Mouse (Mus musculus) stomach, embryonic 15.5 days (tissue): Measurements from ENCODE around the gene Kif2a. TPM values are rescaled to one million over a fixed set of nuclear protein-coding genes. Genes with fewer than 3 reads are reported as not detected.
A peak's percentile ranks its signal among the peaks of the same experiment; 100 is the strongest.

Experiments used
- ATAC-seq: fragments of 200-750 bp; cut with Nextera tagmentation; 2 replicates; pipeline ENCODE4 v1.8.0; 2017; ENCODE audit warnings: low read depth, moderate number of reproducible peaks, moderate TSS enrichment; ENCODE audit not compliant: insufficient read depth, low FRiP score
- H3K27ac ChIP-seq: fragments of 300-500 bp; sonication (generic); 2 replicates; pipeline ENCODE4 v1.5.1; 2015; ENCODE audit warnings: mild to moderate bottlenecking, inconsistent platforms
- H3K27me3 ChIP-seq: fragments of 300-500 bp; sonication (generic); replicated peaks from 2 replicates; pipeline ENCODE4 v1.6.1; 2015; ENCODE audit warnings: inconsistent platforms
- H3K36me3 ChIP-seq: fragments of 300-500 bp; sonication (generic); 2 replicates; pipeline ENCODE4 v1.6.1; 2015; ENCODE audit warnings: inconsistent platforms
- H3K4me1 ChIP-seq: fragments of 300-500 bp; sonication (generic); 2 replicates; pipeline ENCODE4 v1.6.1; 2015; ENCODE audit warnings: inconsistent platforms
- H3K4me2 ChIP-seq: fragments of 300-500 bp; sonication (generic); 2 replicates; pipeline ENCODE4 v1.6.1; 2015; ENCODE audit warnings: mild to moderate bottlenecking, inconsistent platforms
- H3K4me3 ChIP-seq: fragments of 300-500 bp; sonication (generic); replicated peaks from 2 replicates; pipeline ENCODE4 v1.5.1; 2015; ENCODE audit warnings: inconsistent platforms
- H3K9ac ChIP-seq: fragments of 300-500 bp; sonication (generic); 2 replicates; pipeline ENCODE4 v1.6.1; 2015; ENCODE audit warnings: inconsistent platforms
- H3K9me3 ChIP-seq: fragments of 300-500 bp; sonication (generic); 2 replicates; pipeline ENCODE4 v1.6.1; 2016; ENCODE audit warnings: inconsistent platforms
- WGBS: fragments of 180-500 bp; shearing (Covaris S2); methylation state at CpG from one replicate; pipeline ENCODE4 v1.1.7; 2015; 5-methylcytosine and 5-hydroxymethylcytosine counted together
- polyA plus RNA-seq: library from polyadenylated mRNA; unstranded; fragments of >200 nt; fragmentation: Nextera tagmentation; extraction: Ambion mirVana; gene quantifications from 2 replicates; pipeline ENCODE4 v1.2.1, GENCODE M21; 2015

Kif2a gene
- polyA plus RNA-seq, 1 experiment from 2014 or later = 21.5 TPM

GRCm38 (mm10) chr13:107039493-107039892 lies 17.6 kb upstream of the Kif2a start:
- Histone ChIP-seq H3K27ac (no peak overlapping the region), H3K4me3 (no peak overlapping the region), H3K9ac (no peak overlapping the region), H3K4me1 (no peaks in the 10 kb centered on the region), H3K36me3 (no peaks in the 10 kb centered on the region), H3K9me3 (no peaks in the 10 kb centered on the region), H3K4me2 (no peak overlapping the region), H3K27me3 (no peaks in the 10 kb centered on the region)
- 69% methylated on average over 4 of the region's 4 CpGs for WGBS
- ATAC-seq = no peak

DNA sequence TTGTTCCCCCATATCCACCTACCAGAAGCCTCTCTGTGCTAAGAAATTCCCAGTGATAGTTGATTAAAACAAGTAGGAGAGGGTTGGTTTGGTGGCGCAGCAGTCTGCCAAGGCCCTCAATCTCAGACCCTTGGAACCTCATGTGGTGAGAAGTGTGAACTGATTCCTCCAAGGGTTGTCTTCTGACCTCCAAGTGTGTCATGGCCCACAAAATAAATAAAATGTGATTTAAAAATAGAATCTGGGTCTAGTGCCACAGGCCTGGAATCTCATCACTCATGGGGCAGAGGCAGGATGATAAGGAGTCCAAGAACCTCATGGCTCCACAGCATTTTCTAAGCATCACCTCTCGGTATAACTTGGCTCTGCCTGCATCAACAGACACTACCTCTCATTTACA lies 16.4 kb upstream of the Kif2a start:
- WGBS = 87% methylated on average over 2 of the region's 2 CpGs
- ATAC-seq = no peak

DNA sequence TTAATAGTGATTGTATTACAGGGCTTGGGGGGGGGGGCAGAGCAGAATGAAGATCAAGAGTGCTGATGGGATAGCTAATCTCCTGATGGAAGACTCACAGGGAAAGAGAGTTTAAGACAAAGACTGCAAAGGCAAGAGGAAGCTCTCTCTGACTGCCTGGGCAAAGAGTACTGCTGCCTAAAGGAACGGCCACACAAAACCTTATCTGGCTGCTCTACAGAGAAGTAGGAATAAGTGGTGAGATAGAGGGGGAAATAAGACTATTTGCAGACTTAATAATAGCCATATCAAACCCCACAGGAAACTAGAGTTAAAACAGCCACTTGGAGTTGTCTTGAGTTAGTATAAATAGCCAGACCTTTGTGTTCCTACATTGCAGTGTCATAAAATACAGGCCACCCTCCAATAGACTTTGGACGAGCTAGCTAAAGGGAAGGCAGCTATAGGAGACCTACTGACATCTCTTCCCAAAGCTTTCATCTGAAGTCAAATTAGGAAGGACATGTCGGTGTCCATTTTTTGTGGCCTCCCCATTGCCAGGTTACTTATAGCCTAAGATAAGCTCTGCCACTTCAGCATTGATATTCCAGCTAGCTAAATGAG lies 13.7 kb upstream of the Kif2a start:
- no peak overlapping the region for H3K4me3 ChIP-seq
- no peak overlapping the region for H3K27ac ChIP-seq
- no peak overlapping the region for H3K9ac ChIP-seq
- WGBS = 75% methylated on average over 3 of the region's 3 CpGs
- H3K27me3 ChIP-seq = no peaks in the 10 kb centered on the region
- H3K36me3 ChIP-seq = no peaks in the 10 kb centered on the region
- H3K4me2 ChIP-seq = no peak overlapping the region
- no peaks in the 10 kb centered on the region for H3K4me1 ChIP-seq
- ATAC-seq = no peak
- H3K9me3 ChIP-seq = no peaks in the 10 kb centered on the region

More for the DNA sequence above, 16.4 kb upstream of the Kif2a start:
- no peaks in the 10 kb centered on the region for H3K9me3 ChIP-seq
- no peak overlapping the region for H3K4me2 ChIP-seq
- H3K4me3 ChIP-seq = no peak overlapping the region
- no peaks in the 10 kb centered on the region for H3K36me3 ChIP-seq
- H3K27me3 ChIP-seq = no peaks in the 10 kb centered on the region
- H3K9ac ChIP-seq = no peak overlapping the region
- no peak overlapping the region for H3K27ac ChIP-seq
- no peaks in the 10 kb centered on the region for H3K4me1 ChIP-seq

GRCm38 (mm10) chr13:107035078-107035477 lies 13.2 kb upstream of the Kif2a start:
- Histone ChIP-seq H3K27ac (no peak overlapping the region), H3K36me3 (no peaks in the 10 kb centered on the region), H3K4me3 (no peak overlapping the region), H3K9me3 (no peaks in the 10 kb centered on the region), H3K9ac (no peak overlapping the region), H3K27me3 (no peaks in the 10 kb centered on the region), H3K4me1 (no peaks in the 10 kb centered on the region), H3K4me2 (no peak overlapping the region)
- ATAC-seq = no peak
- 75% methylated on average over 4 of the region's 4 CpGs for WGBS

- H3K27ac ChIP-seq = no peak overlapping the region
- H3K4me1 ChIP-seq = no peaks in the 10 kb centered on the region
- H3K27me3 ChIP-seq = no peaks in the 10 kb centered on the region
- H3K36me3 ChIP-seq = no peaks in the 10 kb centered on the region
- H3K4me2 ChIP-seq = no peak overlapping the region
- ATAC-seq = no peak
- 53% methylated on average over 1 of the region's 1 CpGs for WGBS
- no peak overlapping the region for H3K4me3 ChIP-seq
- no peaks in the 10 kb centered on the region for H3K9me3 ChIP-seq
- H3K9ac ChIP-seq = no peak overlapping the region
Measured at GRCm38 (mm10) chr13:107034028-107034920, 12.3 kb upstream of the Kif2a start.

GRCm38 (mm10) chr13:107031228-107031627 lies 9.3 kb upstream of the Kif2a start:
- no peak for ATAC-seq
- H3K4me1 ChIP-seq = no peaks in the 10 kb centered on the region
- no peak overlapping the region for H3K27ac ChIP-seq
- no peaks in the 10 kb centered on the region for H3K36me3 ChIP-seq
- H3K9me3 ChIP-seq = no peaks in the 10 kb centered on the region
- H3K4me2 ChIP-seq = no peak overlapping the region
- H3K27me3 ChIP-seq = no peaks in the 10 kb centered on the region
- H3K9ac ChIP-seq = no peak overlapping the region
- H3K4me3 ChIP-seq = no peak overlapping the region

DNA sequence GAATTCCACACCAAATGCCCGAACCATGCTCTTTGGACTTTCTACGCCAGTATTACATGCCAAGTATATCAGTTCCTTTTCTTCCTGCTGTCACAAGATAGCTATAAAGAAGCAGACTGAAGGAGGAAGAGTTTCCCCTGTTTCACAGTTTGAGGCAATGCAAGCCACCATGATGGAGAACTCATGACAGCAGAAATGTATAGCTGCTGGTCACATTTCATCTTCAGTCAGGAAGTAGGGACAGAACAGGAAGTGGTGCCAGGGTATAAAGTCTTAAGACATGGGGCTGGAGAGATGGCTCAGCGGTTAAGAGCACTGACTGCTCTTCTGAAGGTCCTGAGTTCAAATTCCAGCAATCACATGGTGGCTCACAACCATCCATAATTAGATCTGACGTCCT lies 5.3 kb upstream of the Kif2a start:
- no peak overlapping the region for H3K27ac ChIP-seq
- H3K27me3 ChIP-seq = no peaks in the 10 kb centered on the region
- H3K4me3 ChIP-seq = no peak overlapping the region
- H3K9me3 ChIP-seq = no peaks in the 10 kb centered on the region
- WGBS = 91% methylated on average over 4 of the region's 4 CpGs
- H3K36me3 ChIP-seq = no peaks in the 10 kb centered on the region
- H3K9ac ChIP-seq = no peak overlapping the region
- no peak for ATAC-seq
- H3K4me1 ChIP-seq = no peaks in the 10 kb centered on the region
- no peak overlapping the region for H3K4me2 ChIP-seq

GRCm38 (mm10) chr13:107025663-107026062 lies 3.7 kb upstream of the Kif2a start:
- Histone ChIP-seq H3K4me1 (no peaks in the 10 kb centered on the region), H3K27ac (no peak overlapping the region), H3K4me2 (no peak overlapping the region), H3K4me3 (no peak overlapping the region), H3K27me3 (no peaks in the 10 kb centered on the region), H3K9ac (no peak overlapping the region), H3K36me3 (no peaks in the 10 kb centered on the region), H3K9me3 (no peaks in the 10 kb centered on the region)
- 55% methylated on average over 3 of the region's 3 CpGs for WGBS
- no peak for ATAC-seq

DNA sequence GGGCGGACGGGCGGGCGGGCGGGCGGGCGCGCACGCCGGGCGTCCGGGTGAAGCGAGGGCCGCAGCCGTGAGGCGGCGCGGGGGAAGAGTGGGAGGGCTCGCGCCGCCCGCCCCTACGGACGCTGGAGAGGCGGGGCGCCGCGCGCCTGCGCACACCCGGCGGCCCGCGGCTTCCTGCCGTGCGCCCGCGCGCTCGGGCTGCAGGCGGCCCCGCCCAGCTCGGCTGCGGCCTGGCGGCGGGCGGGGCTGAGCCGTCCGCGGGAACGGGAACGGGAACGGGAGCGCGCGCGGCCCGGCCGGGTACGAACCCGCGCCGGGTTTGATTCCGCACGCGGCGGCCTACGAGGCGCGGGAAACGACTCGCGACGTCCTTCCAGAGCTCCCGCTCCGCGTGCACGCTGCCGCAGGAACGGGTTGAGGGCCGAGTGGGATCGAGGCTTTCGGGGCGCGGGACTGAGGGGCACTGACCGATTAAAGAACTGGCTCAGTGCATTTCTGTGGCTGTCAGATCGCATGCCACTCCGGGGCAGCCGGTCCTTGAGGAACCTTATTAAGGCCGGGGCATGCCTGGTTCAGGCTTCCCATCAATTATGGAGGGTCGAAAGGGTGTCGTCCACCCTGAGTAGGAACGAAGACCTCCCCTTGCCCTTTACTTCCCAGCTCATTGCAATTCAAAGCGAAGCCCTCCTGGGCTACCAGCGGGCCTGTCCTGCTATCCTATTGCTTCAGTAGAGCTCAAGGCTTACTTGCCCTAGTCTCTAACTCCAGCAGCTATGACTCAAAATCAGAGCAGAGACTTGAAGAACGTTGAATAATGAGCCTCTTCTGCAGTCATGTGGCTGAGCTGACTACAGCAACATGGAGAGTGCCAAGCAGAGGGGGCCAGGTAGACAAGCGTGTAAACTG lies 593 bp upstream of the Kif2a start:
- peak overlapping the region; percentile 89 for H3K4me3 ChIP-seq
- H3K9me3 ChIP-seq = no peaks in the 10 kb centered on the region
- peak overlapping the region; percentile 88 for H3K27ac ChIP-seq
- WGBS = 2% methylated on average over 53 of the region's 97 CpGs
- 0 out of 2 replicates have a peak, but pooled peaks cover 3% of the 10 kb centered on the region for H3K4me1 ChIP-seq
- peak overlapping the region; percentile 85 for H3K9ac ChIP-seq
- peak; percentile 98 for ATAC-seq
- 0 out of 2 replicates have a peak, but pooled peaks cover 5% of the 10 kb centered on the region for H3K36me3 ChIP-seq
- peak overlapping the region; percentile 81 for H3K4me2 ChIP-seq
- H3K27me3 ChIP-seq = no peaks in the 10 kb centered on the region

DNA sequence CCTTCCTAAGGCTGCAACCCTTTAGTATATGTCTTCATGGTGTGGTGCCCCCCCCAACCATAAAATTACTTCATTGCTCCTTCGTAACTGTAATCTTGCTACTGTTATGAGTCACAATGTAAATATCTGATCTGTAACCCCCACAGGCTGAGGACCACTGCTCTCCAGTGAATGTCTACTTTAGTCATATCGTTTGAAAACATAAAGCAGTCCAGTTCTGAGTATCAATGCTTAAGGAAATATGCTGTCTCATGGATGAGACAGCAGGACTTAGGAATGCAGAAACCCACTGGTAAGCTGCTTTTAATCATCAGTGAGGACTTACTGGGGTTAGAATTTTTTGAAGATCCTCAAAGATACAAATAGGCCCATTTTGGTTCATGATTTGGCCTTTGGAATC lies 2.5 kb downstream of the Kif2a start:
- no peak overlapping the region for H3K4me3 ChIP-seq
- ATAC-seq = no peak
- 0 out of 2 replicates have a peak, but pooled peaks cover 5% of the 10 kb centered on the region for H3K36me3 ChIP-seq
- H3K27ac ChIP-seq = no peak overlapping the region
- H3K9ac ChIP-seq = no peak overlapping the region
- 0 out of 2 replicates have a peak, but pooled peaks cover 3% of the 10 kb centered on the region for H3K4me1 ChIP-seq
- H3K27me3 ChIP-seq = no peaks in the 10 kb centered on the region
- WGBS = 51% methylated on average over 2 of the region's 2 CpGs
- no peak overlapping the region for H3K4me2 ChIP-seq
- H3K9me3 ChIP-seq = no peaks in the 10 kb centered on the region

- Histone ChIP-seq H3K9me3 (no peaks in the 10 kb centered on the region), H3K4me2 (no peak overlapping the region), H3K36me3 (0 out of 2 replicates have a peak, but pooled peaks cover under 1% of the 10 kb centered on the region), H3K9ac (no peak overlapping the region), H3K4me3 (no peak overlapping the region), H3K4me1 (peaks cover 8% of the 10 kb centered on the region; the same call in 1 of the 2 replicates), H3K27me3 (no peaks in the 10 kb centered on the region), H3K27ac (no peak overlapping the region)
- 72% methylated on average over 2 of the region's 2 CpGs for WGBS
- no peak for ATAC-seq
Measured at GRCm38 (mm10) chr13:107013926-107014325, 8.0 kb downstream of the Kif2a start.
